Mouse (Mus musculus): ENCODE measurements at regions not wholly inside any gene's neighbourhood (a gene's known extent, or its start where the extent isn't known, plus 50 kb on each side); places are given as distances from the start of the nearest gene placed in this dataset.

- H3K9ac ChIP-seq (replicated peaks; ENCODE audit: low read depth, low read length), result no peak overlapping the region
- no peaks in the 10 kb centered on the region for H3K9me3 ChIP-seq (replicated peaks; ENCODE audit: control insufficient read depth, low read length)
- TF ChIP-seq CTCF (IDR thresholded peaks at IDR 0.05; ENCODE audit: low read depth), result peak; percentile 29
- TF ChIP-seq EP300 (IDR thresholded peaks at IDR 0.05; ENCODE audit: low read depth), result no peak
- ATAC-seq (ENCODE audit: insufficient read depth, low read depth) (no peak), DNase-seq (ENCODE audit: low spot score) (no peak)
- WGBS, result 53% methylated on average over 6 of the region's 6 CpGs
- no peaks in the 10 kb centered on the region for H3K36me3 ChIP-seq (replicated peaks; ENCODE audit: control insufficient read depth, insufficient read depth, low read length)
- H3K27ac ChIP-seq (ENCODE audit: low read depth), result no peak overlapping the region
- no peaks in the 10 kb centered on the region for H3K27me3 ChIP-seq (ENCODE audit: control insufficient read depth, insufficient read depth, low read length)
- H3K4me2 ChIP-seq (ENCODE audit: low read depth, low read length), result no peak overlapping the region
- no peak overlapping the region for H3K4me3 ChIP-seq (ENCODE audit: low read depth, low read length)
- H3K4me1 ChIP-seq (ENCODE audit: control insufficient read depth, insufficient read depth), result no peaks in the 10 kb centered on the region
Measured at GRCm38 (mm10) chr5:126995577-126995976, 246.0 kb upstream of the Tmem132c start.

DNA sequence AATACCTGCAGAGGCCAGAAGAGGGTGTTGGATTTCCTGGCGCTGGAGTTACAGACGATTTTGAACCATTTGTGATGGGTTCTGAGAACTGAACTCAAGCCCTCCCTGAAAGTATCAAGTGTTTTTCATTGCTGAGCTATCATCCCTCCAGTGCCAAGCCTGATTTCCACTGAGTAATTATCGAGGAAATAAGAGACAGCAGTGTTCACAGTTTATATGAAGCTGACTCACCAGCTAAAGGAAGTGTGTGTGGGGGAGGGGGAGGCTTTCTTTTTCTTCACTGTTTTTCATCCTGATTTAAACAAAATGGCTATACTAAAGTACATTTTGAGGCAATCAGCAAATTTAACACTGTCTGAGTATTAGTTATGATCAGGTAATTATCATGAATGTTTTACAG is 227.4 kb upstream of the Tmem132c start:
- Histone ChIP-seq H3K4me1 (ENCODE audit: control insufficient read depth, insufficient read depth) (no peaks in the 10 kb centered on the region), H3K9ac (replicated peaks; ENCODE audit: low read depth, low read length) (no peak overlapping the region), H3K27me3 (ENCODE audit: control insufficient read depth, insufficient read depth, low read length) (no peaks in the 10 kb centered on the region), H3K4me3 (ENCODE audit: low read depth, low read length) (no peak overlapping the region), H3K27ac (ENCODE audit: low read depth) (no peak overlapping the region), H3K9me3 (replicated peaks; ENCODE audit: control insufficient read depth, low read length) (no peaks in the 10 kb centered on the region), H3K4me2 (ENCODE audit: low read depth, low read length) (no peak overlapping the region), H3K36me3 (replicated peaks; ENCODE audit: control insufficient read depth, insufficient read depth, low read length) (no peaks in the 10 kb centered on the region)
- DNase-seq (ENCODE audit: low spot score), result no peak
- WGBS, result 69% methylated on average over 3 of the region's 3 CpGs
- no peak for ATAC-seq (ENCODE audit: insufficient read depth, low read depth)
- TF ChIP-seq CTCF (IDR thresholded peaks at IDR 0.05; ENCODE audit: low read depth), result no peak
- no peak for TF ChIP-seq EP300 (IDR thresholded peaks at IDR 0.05; ENCODE audit: low read depth)

DNA sequence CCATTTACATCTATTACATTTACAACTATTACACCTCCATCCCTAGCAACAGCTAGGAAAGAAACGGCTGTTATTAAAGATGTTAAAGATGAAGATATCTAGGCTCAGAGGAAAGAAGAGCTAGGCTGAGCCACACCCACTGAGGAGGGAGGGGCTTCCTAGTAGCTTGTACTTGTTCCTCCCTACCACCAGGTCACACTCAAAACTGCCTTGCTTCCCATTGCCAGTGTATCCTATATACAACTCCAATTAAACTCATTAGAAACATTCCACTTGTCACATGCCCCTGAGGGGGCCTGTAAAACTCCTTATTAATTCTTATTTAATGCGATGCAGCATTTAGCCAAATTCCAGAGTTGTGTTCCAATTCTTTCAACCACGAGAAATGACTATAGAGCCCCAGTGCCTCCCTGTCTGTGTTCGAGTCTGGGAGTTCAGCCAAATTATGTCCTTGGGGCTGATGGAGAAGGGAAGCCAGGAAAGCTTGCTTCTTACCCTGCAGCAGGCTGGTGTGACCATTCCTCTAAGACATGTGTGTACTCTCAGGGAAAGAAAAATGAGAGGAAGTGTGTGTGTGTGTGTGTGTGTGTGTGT is 225.0 kb upstream of the Tmem132c start:
- no peaks in the 10 kb centered on the region for H3K36me3 ChIP-seq (replicated peaks; ENCODE audit: control insufficient read depth, insufficient read depth, low read length)
- no peaks in the 10 kb centered on the region for H3K4me1 ChIP-seq (ENCODE audit: control insufficient read depth, insufficient read depth)
- DNase-seq (ENCODE audit: low spot score), result no peak
- H3K9ac ChIP-seq (replicated peaks; ENCODE audit: low read depth, low read length), result no peak overlapping the region
- TF ChIP-seq CTCF (IDR thresholded peaks at IDR 0.05; ENCODE audit: low read depth) (no peak), EP300 (IDR thresholded peaks at IDR 0.05; ENCODE audit: low read depth) (no peak)
- no peak overlapping the region for H3K4me2 ChIP-seq (ENCODE audit: low read depth, low read length)
- H3K27me3 ChIP-seq (ENCODE audit: control insufficient read depth, insufficient read depth, low read length), result no peaks in the 10 kb centered on the region
- WGBS, result 64% methylated on average over 4 of the region's 4 CpGs
- no peak overlapping the region for H3K27ac ChIP-seq (ENCODE audit: low read depth)
- H3K9me3 ChIP-seq (replicated peaks; ENCODE audit: control insufficient read depth, low read length), result no peaks in the 10 kb centered on the region
- no peak for ATAC-seq (ENCODE audit: insufficient read depth, low read depth)
- H3K4me3 ChIP-seq (ENCODE audit: low read depth, low read length), result no peak overlapping the region

- H3K9ac ChIP-seq (replicated peaks; ENCODE audit: low read depth, low read length), result no peak overlapping the region
- H3K27me3 ChIP-seq (ENCODE audit: control insufficient read depth, insufficient read depth, low read length), result no peaks in the 10 kb centered on the region
- H3K4me1 ChIP-seq (ENCODE audit: control insufficient read depth, insufficient read depth), result no peaks in the 10 kb centered on the region
- no peak overlapping the region for H3K27ac ChIP-seq (ENCODE audit: low read depth)
- no peaks in the 10 kb centered on the region for H3K36me3 ChIP-seq (replicated peaks; ENCODE audit: control insufficient read depth, insufficient read depth, low read length)
- no peak overlapping the region for H3K4me3 ChIP-seq (ENCODE audit: low read depth, low read length)
- WGBS, result 72% methylated on average over 4 of the region's 4 CpGs
- no peaks in the 10 kb centered on the region for H3K9me3 ChIP-seq (replicated peaks; ENCODE audit: control insufficient read depth, low read length)
- no peak for DNase-seq (ENCODE audit: low spot score)
- ATAC-seq (ENCODE audit: insufficient read depth, low read depth), result no peak
- H3K4me2 ChIP-seq (ENCODE audit: low read depth, low read length), result no peak overlapping the region
- no peak for TF ChIP-seq EP300 (IDR thresholded peaks at IDR 0.05; ENCODE audit: low read depth)
- TF ChIP-seq CTCF (IDR thresholded peaks at IDR 0.05; ENCODE audit: low read depth), result no peak
Measured at GRCm38 (mm10) chr5:127017971-127018370, 223.6 kb upstream of the Tmem132c start.

DNA sequence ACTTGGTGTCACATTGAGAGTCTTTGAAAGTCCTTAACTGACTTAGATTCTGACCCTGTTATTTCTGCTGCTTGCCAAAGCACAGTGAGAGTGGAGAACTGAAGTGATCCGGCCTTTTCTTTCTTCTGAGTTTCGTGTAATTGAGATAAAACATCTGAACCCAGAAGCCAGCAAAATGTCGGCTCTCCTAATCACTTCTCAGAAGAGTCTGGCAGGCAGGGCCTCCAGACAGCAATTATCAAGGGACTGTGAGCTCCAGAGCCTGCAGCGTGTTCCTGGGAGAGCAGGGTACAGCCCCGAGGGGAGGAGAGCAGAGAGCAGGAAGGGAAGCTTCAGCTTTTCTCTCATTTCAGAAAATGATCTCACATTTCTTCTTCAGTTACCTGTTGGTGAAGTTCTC is 205.1 kb upstream of the Tmem132c start:
- no peaks in the 10 kb centered on the region for H3K36me3 ChIP-seq (replicated peaks; ENCODE audit: control insufficient read depth, insufficient read depth, low read length)
- no peak overlapping the region for H3K9ac ChIP-seq (replicated peaks; ENCODE audit: low read depth, low read length)
- no peak overlapping the region for H3K4me2 ChIP-seq (ENCODE audit: low read depth, low read length)
- TF ChIP-seq EP300 (IDR thresholded peaks at IDR 0.05; ENCODE audit: low read depth), result no peak
- no peak for TF ChIP-seq CTCF (IDR thresholded peaks at IDR 0.05; ENCODE audit: low read depth)
- no peak overlapping the region for H3K4me3 ChIP-seq (ENCODE audit: low read depth, low read length)
- no peaks in the 10 kb centered on the region for H3K4me1 ChIP-seq (ENCODE audit: control insufficient read depth, insufficient read depth)
- no peak for DNase-seq (ENCODE audit: low spot score)
- WGBS, result 26% methylated on average over 5 of the region's 5 CpGs
- no peak for ATAC-seq (ENCODE audit: insufficient read depth, low read depth)
- H3K27me3 ChIP-seq (ENCODE audit: control insufficient read depth, insufficient read depth, low read length), result no peaks in the 10 kb centered on the region
- 0 out of 2 replicates have a peak, but pooled peaks cover under 1% of the 10 kb centered on the region for H3K9me3 ChIP-seq (replicated peaks; ENCODE audit: control insufficient read depth, low read length)
- H3K27ac ChIP-seq (ENCODE audit: low read depth), result no peak overlapping the region

DNA sequence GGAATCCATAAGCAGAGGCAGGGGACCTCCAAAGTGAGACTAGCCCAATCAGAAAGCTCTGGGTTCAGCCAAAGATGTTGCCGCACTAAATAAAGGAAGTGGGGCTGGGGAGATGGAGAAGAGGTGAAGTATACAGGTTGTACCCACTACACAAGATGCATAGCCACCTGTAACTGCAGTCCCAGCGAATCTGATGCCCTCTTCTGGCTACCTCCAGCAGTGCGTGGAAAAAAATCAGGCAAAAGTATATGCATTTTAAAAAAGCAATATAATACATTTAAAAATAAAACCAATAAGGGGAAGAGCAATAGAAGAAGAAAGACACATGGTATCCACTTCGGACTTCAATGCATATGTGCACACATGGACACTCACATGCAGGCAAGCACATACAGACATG is 183.8 kb upstream of the Tmem132c start:
- no peak overlapping the region for H3K4me2 ChIP-seq (ENCODE audit: low read depth, low read length)
- H3K9me3 ChIP-seq (replicated peaks; ENCODE audit: control insufficient read depth, low read length), result no peaks in the 10 kb centered on the region
- no peak for DNase-seq (ENCODE audit: low spot score)
- no peaks in the 10 kb centered on the region for H3K36me3 ChIP-seq (replicated peaks; ENCODE audit: control insufficient read depth, insufficient read depth, low read length)
- WGBS, result 55% methylated on average over 4 of the region's 4 CpGs
- TF ChIP-seq EP300 (IDR thresholded peaks at IDR 0.05; ENCODE audit: low read depth) (no peak), CTCF (IDR thresholded peaks at IDR 0.05; ENCODE audit: low read depth) (peak; percentile 14; the same call in 1 of the 2 replicates)
- H3K4me3 ChIP-seq (ENCODE audit: low read depth, low read length), result no peak overlapping the region
- no peak for ATAC-seq (ENCODE audit: insufficient read depth, low read depth)
- no peaks in the 10 kb centered on the region for H3K27me3 ChIP-seq (ENCODE audit: control insufficient read depth, insufficient read depth, low read length)
- no peak overlapping the region for H3K9ac ChIP-seq (replicated peaks; ENCODE audit: low read depth, low read length)
- no peaks in the 10 kb centered on the region for H3K4me1 ChIP-seq (ENCODE audit: control insufficient read depth, insufficient read depth)
- no peak overlapping the region for H3K27ac ChIP-seq (ENCODE audit: low read depth)
